Mouse (Mus musculus) retina, embryonic 14.5 days (tissue): ENCODE data around the gene Mpzl3.
"Not testable (repeated sequence)": the region's sequence is repeated elsewhere in the genome, so short reads cannot be mapped to it uniquely, and the experiment has no call there.

Experiments
- DNase-seq: peaks from one replicate; pipeline ENCODE4 v3.0.0-alpha.2; 2015; ENCODE audit warnings: low spot score

Mpzl3 gene

GRCm38 (mm10) chr9:45055082-45055713, at the start of gene Mpzl3:
TSS of gene Mpzl3 (plus strand) at chr9:45055186.
- peak; percentile 94 for DNase-seq

- no peak for DNase-seq
These were observed 47.6 kb upstream of the Mpzl3 start for GRCm38 (mm10) chr9:45007404-45007803.

GRCm38 (mm10) chr9:45008342-45008741, 46.6 kb upstream of the Mpzl3 start:
- no peak for DNase-seq

GRCm38 (mm10) chr9:45009180-45010078, 45.6 kb upstream of the Mpzl3 start, which contains the start of gene Cd3e:
TSS of gene Cd3e (minus strand) at chr9:45009627.
- no peak for DNase-seq

GRCm38 (mm10) chr9:45010461-45010860, 44.5 kb upstream of the Mpzl3 start:
- DNase-seq, result peak; percentile 9

- DNase-seq, result no peak
These were observed 43.7 kb upstream of the Mpzl3 start for GRCm38 (mm10) chr9:45011291-45011690.

GRCm38 (mm10) chr9:45014879-45015278, 40.1 kb upstream of the Mpzl3 start:
- DNase-seq, result no peak

- DNase-seq, result no peak
These were observed 39.1 kb upstream of the Mpzl3 start for GRCm38 (mm10) chr9:45015841-45016240.

GRCm38 (mm10) chr9:45018031-45018430, 37.0 kb upstream of the Mpzl3 start:
- no peak for DNase-seq

- peak; percentile 81 for DNase-seq
These were observed 32.2 kb upstream of the Mpzl3 start for GRCm38 (mm10) chr9:45022800-45023199.

- no peak for DNase-seq
These were observed 31.3 kb upstream of the Mpzl3 start for GRCm38 (mm10) chr9:45023638-45024037.

- DNase-seq, result no peak
These were observed 30.8 kb upstream of the Mpzl3 start for GRCm38 (mm10) chr9:45024187-45024586.

GRCm38 (mm10) chr9:45027376-45027775, 27.6 kb upstream of the Mpzl3 start:
- DNase-seq, result no peak

- DNase-seq, result no peak
These were observed 24.6 kb upstream of the Mpzl3 start for GRCm38 (mm10) chr9:45030341-45030740.

GRCm38 (mm10) chr9:45032261-45032660, 22.7 kb upstream of the Mpzl3 start:
- DNase-seq, result no peak

- no peak for DNase-seq
These were observed 20.5 kb upstream of the Mpzl3 start for GRCm38 (mm10) chr9:45034526-45034925.

- not testable (repeated sequence) for DNase-seq
These were observed 17.2 kb upstream of the Mpzl3 start for GRCm38 (mm10) chr9:45037803-45038202.

- DNase-seq, result no peak
These were observed 15.5 kb upstream of the Mpzl3 start, which contains the start of gene Mpzl2 for GRCm38 (mm10) chr9:45039499-45039898. TSS of gene Mpzl2 (plus strand) at chr9:45039799.

GRCm38 (mm10) chr9:45040066-45040845, 14.7 kb upstream of the Mpzl3 start:
- no peak for DNase-seq

GRCm38 (mm10) chr9:45041131-45041838, 13.7 kb upstream of the Mpzl3 start:
- no peak for DNase-seq

- no peak for DNase-seq
These were observed 12.8 kb upstream of the Mpzl3 start for GRCm38 (mm10) chr9:45042056-45042720.
